In genomic region chr9:118960415-118961091, GRCm38 (mm10) we compare ENCODE assay signal across 9 mouse cellular contexts. TPM values are rescaled to one million over a fixed set of nuclear protein-coding genes. Genes with fewer than 3 reads are reported as not detected.
DNase-seq lines count a peak whose midpoint lies in the region; ATAC-seq lines count a peak whose summit lies in the region.
"Had no signal": no experiment of that assay in that cellular context is flagged by ENCODE, and none has a peak within 500 bp of the region (broad histone marks: within the 10 kb centered on the region; RNA-seq: fewer than 3 reads in every experiment).

No protein-coding gene starts in this region.

- no peaks in the 10 kb centered on the region for H3K9me3 ChIP-seq in forebrain, embryonic 15.5 days

- peak; percentile 51 for DNase-seq in ovary, postnatal 36 days (ENCODE audit: low spot score)
- DNase-seq in ovary, postnatal 10 days (ENCODE audit: low spot score) = no peak
- DNase-seq in heart, adult 9 months (ENCODE audit: low spot score in 2 of 2) = peak; percentile 70 to 72
- DNase-seq in kidney, postnatal 14 days = peak; percentile 84
- DNase-seq in lung, postnatal 36 days = peak; percentile 86
- DNase-seq in frontal cortex, postnatal 10 days (ENCODE audit: low spot score in 2 of 2) = no peak
- DNase-seq in right cerebral cortex, postnatal 4 days = no peak

- H3K4me2 ChIP-seq in forebrain, embryonic 15.5 days (replicated peaks) = no peak overlapping the region

- ATAC-seq in forebrain, embryonic 15.5 days (replicated peaks) = no peak

- 74% methylated on average over 16 of the region's 16 CpGs for WGBS in forebrain, embryonic 15.5 days

- H3K9ac ChIP-seq in forebrain, embryonic 15.5 days (replicated peaks) = no peak overlapping the region

- H3K4me3 ChIP-seq in forebrain, embryonic 15.5 days = no peak overlapping the region

- no peaks in the 10 kb centered on the region for H3K27me3 ChIP-seq in forebrain, embryonic 15.5 days

- H3K36me3 ChIP-seq in forebrain, embryonic 15.5 days = no peaks in the 10 kb centered on the region
- H3K36me3 ChIP-seq: G1E had no signal

- H3K4me1 ChIP-seq in forebrain, embryonic 15.5 days = peaks cover 6% of the 10 kb centered on the region

- no peak overlapping the region for H3K27ac ChIP-seq in forebrain, embryonic 15.5 days (replicated peaks)

RNA-seq across cellular contexts. Expression of gene Ctdspl, which starts 34.3 kb away (rescaled TPM):
- polyA plus RNA-seq in forebrain, embryonic 15.5 days (2015; fragmentation: Nextera tagmentation; extraction: Ambion mirVana) = 5.6 and 7.7 TPM in 2 replicates
- polyA plus RNA-seq: G1E had no signal

Comparison
In these comparisons a context has a peak if more than half of its experiments do, and no peak if none do; other contexts are left out.
1. DNase-seq: peak in ovary, postnatal 36 days (single experiment), heart, adult 9 months (2 of 2), kidney, postnatal 14 days (single experiment) and lung, postnatal 36 days (single experiment); none in ovary, postnatal 10 days (single experiment), frontal cortex, postnatal 10 days (0 of 2) and right cerebral cortex, postnatal 4 days (single experiment).